Comparison of ENCODE assay signal across 23 mouse cellular contexts in the genomic region with DNA sequence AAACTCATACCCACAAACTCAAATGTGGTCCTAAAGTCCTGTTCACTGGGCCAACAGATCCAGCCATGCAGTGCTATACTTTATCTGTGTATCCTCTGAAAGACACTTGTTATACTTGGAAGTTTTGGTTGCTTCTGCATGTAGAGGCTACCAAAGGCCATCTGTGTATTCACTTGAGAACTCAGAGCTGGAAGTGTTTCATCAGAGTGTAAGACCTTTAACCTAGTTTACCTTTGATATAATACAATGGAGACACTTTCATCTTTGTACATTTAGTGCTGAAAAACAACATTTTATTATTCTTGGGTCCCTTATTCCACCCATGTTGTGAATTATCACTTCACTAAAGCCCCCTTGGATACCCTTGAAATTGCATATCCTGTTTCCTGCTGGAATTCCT.
DNase-seq lines count a peak whose midpoint lies in the region; ATAC-seq and TF ChIP-seq lines count a peak whose summit lies in the region.
"Had no signal": no experiment of that assay in that cellular context is flagged by ENCODE, and none has a peak within 500 bp of the region (broad histone marks: within the 10 kb centered on the region; RNA-seq: fewer than 3 reads in every experiment).

No protein-coding gene starts in this region.

- intact Hi-C loops in gastrocnemius, adult 2 months (cut with DNase I) = no loop called here

- no peak for TF ChIP-seq CTCF in gastrocnemius, adult 2 months (IDR thresholded peaks at IDR 0.05)
- TF ChIP-seq CTCF in layer of hippocampus, adult 2 months (conservative IDR thresholded peaks at IDR 0.05) = no peak
- no peak for TF ChIP-seq CTCF in liver, postnatal 0 days (IDR thresholded peaks at IDR 0.05; ENCODE audit: low read depth)
- TF ChIP-seq CTCF in intestine, postnatal 0 days (IDR thresholded peaks at IDR 0.05; ENCODE audit: low read depth) = no peak

- no peak overlapping the region for H3K4me2 ChIP-seq in liver, postnatal 0 days (ENCODE audit: low read depth, low read length)
- H3K4me2 ChIP-seq in liver, embryonic 11.5 days = no peak overlapping the region
- H3K4me2 ChIP-seq in intestine, postnatal 0 days (replicated peaks; ENCODE audit: low read depth) = no peak overlapping the region
- H3K4me2 ChIP-seq: embryonic facial prominence, embryonic 12.5 days; forebrain, embryonic 13.5 days had no signal

- no peaks in the 10 kb centered on the region for H3K9me3 ChIP-seq in liver, postnatal 0 days (ENCODE audit: low read length)
- no peaks in the 10 kb centered on the region for H3K9me3 ChIP-seq in liver, embryonic 11.5 days (ENCODE audit: control insufficient read depth, low read length)
- no peaks in the 10 kb centered on the region for H3K9me3 ChIP-seq in intestine, postnatal 0 days (ENCODE audit: control insufficient read depth)
- H3K9me3 ChIP-seq: embryonic facial prominence, embryonic 10.5 days; embryonic facial prominence, embryonic 12.5 days; forebrain, embryonic 13.5 days; G1E had no signal

- H3K4me3 ChIP-seq in gastrocnemius, adult 2 months = no peak overlapping the region
- no peak overlapping the region for H3K4me3 ChIP-seq in layer of hippocampus, adult 2 months
- no peak overlapping the region for H3K4me3 ChIP-seq in liver, postnatal 0 days (ENCODE audit: low read depth, low read length)
- H3K4me3 ChIP-seq in liver, embryonic 11.5 days (ENCODE audit: low read depth, low read length) = no peak overlapping the region
- H3K4me3 ChIP-seq in intestine, postnatal 0 days (ENCODE audit: low read depth, low read length) = no peak overlapping the region
- H3K4me3 ChIP-seq: embryonic facial prominence, embryonic 10.5 days; embryonic facial prominence, embryonic 12.5 days; forebrain, embryonic 13.5 days had no signal

- ATAC-seq in liver, postnatal 0 days = peak; percentile 61
- ATAC-seq in liver, embryonic 11.5 days (replicated peaks; ENCODE audit: low FRiP score) = no peak
- ATAC-seq in intestine, postnatal 0 days = peak; percentile 49; the same call in 1 of the 2 replicates
- ATAC-seq: activated CD4-positive, CD25-positive, alpha-beta regulatory T cell, adult 4 months; CD4-positive, CD25-positive, alpha-beta regulatory T cell, adult 4 months; forebrain, embryonic 13.5 days; Patski had no signal

- DNase-seq in gastrocnemius, adult 2 months = no peak
- DNase-seq in gastrocnemius, adult 18-20 months (ENCODE audit: low spot score) = no peak
- no peak for DNase-seq in layer of hippocampus, adult 2 months (ENCODE audit: low spot score in 2 of 2)
- no peak for DNase-seq in layer of hippocampus, adult 11-12 months (ENCODE audit: low spot score)
- no peak for DNase-seq in liver, postnatal 0 days
- DNase-seq in liver, embryonic 11.5 days (ENCODE audit: low spot score) = no peak
- no peak for DNase-seq in lung, postnatal 4 days
- DNase-seq: adrenal gland, adult 8-10 months; B cell, adult 2 months; cerebellum, adult 11-12 months; cerebellum, adult 2 months; cerebellum, adult 9-10 months; cerebellum, postnatal 10 days; cerebellum, postnatal 25 days had no signal

- H3K36me3 ChIP-seq in liver, postnatal 0 days (replicated peaks; ENCODE audit: insufficient read depth, low read length) = no peaks in the 10 kb centered on the region
- no peaks in the 10 kb centered on the region for H3K36me3 ChIP-seq in liver, embryonic 11.5 days (ENCODE audit: control insufficient read depth, insufficient read depth, low read length)
- no peaks in the 10 kb centered on the region for H3K36me3 ChIP-seq in intestine, postnatal 0 days (ENCODE audit: control insufficient read depth, insufficient read depth)
- H3K36me3 ChIP-seq: embryonic facial prominence, embryonic 10.5 days; embryonic facial prominence, embryonic 12.5 days; G1E had no signal

- no peak overlapping the region for H3K9ac ChIP-seq in liver, postnatal 0 days (replicated peaks)
- H3K9ac ChIP-seq in liver, embryonic 11.5 days (ENCODE audit: low read depth, low read length) = no peak overlapping the region
- H3K9ac ChIP-seq in intestine, postnatal 0 days (ENCODE audit: low read depth, low read length) = no peak overlapping the region
- H3K9ac ChIP-seq: embryonic facial prominence, embryonic 12.5 days; forebrain, embryonic 13.5 days had no signal

- peaks cover 9% of the 10 kb centered on the region; the same call in 1 of the 2 replicates for H3K4me1 ChIP-seq in liver, postnatal 0 days (ENCODE audit: insufficient read depth)
- no peaks in the 10 kb centered on the region; the same call in 1 of the 2 replicates for H3K4me1 ChIP-seq in liver, embryonic 11.5 days (replicated peaks; ENCODE audit: control insufficient read depth, insufficient read depth, low read length)
- H3K4me1 ChIP-seq in intestine, postnatal 0 days (replicated peaks; ENCODE audit: control insufficient read depth, insufficient read depth, low read length) = 0 out of 2 replicates have a peak, but pooled peaks cover 2% of the 10 kb centered on the region
- H3K4me1 ChIP-seq: embryonic facial prominence, embryonic 12.5 days had no signal

- H3K27ac ChIP-seq in gastrocnemius, adult 2 months = peak overlapping the region; percentile 57; the same call in 1 of the 2 replicates
- H3K27ac ChIP-seq in layer of hippocampus, adult 2 months = peak overlapping the region; percentile 29
- H3K27ac ChIP-seq in liver, postnatal 0 days (ENCODE audit: low read depth) = peak overlapping the region; percentile 53
- H3K27ac ChIP-seq in liver, embryonic 11.5 days (ENCODE audit: low read depth, low read length) = no peak overlapping the region
- H3K27ac ChIP-seq in intestine, postnatal 0 days (ENCODE audit: low read depth, low read length) = no peak overlapping the region
- H3K27ac ChIP-seq: embryonic facial prominence, embryonic 10.5 days; embryonic facial prominence, embryonic 12.5 days; forebrain, embryonic 13.5 days had no signal

- no peak for TF ChIP-seq EP300 in liver, postnatal 0 days (IDR thresholded peaks at IDR 0.05; ENCODE audit: low read depth)

- H3K27me3 ChIP-seq in liver, postnatal 0 days (ENCODE audit: insufficient read depth, low read length) = no peaks in the 10 kb centered on the region
- H3K27me3 ChIP-seq in liver, embryonic 11.5 days (replicated peaks; ENCODE audit: control insufficient read depth, insufficient read depth, low read length) = no peaks in the 10 kb centered on the region
- no peaks in the 10 kb centered on the region for H3K27me3 ChIP-seq in intestine, postnatal 0 days (replicated peaks; ENCODE audit: control insufficient read depth, insufficient read depth, low read length)
- H3K27me3 ChIP-seq: CH12.LX; embryonic facial prominence, embryonic 12.5 days; forebrain, embryonic 13.5 days had no signal

Comparison
In these comparisons a context has a peak if more than half of its experiments do, and no peak if none do; other contexts are left out.
1. H3K27ac ChIP-seq: peak in gastrocnemius, adult 2 months (single experiment), layer of hippocampus, adult 2 months (single experiment) and liver, postnatal 0 days (single experiment); none in liver, embryonic 11.5 days (single experiment) and intestine, postnatal 0 days (single experiment).